ENCODE assay signal across 22 mouse cellular contexts in genomic region chr1:34159898-34160297, GRCm38 (mm10).
DNase-seq lines count a peak whose midpoint lies in the region; ATAC-seq lines count a peak whose summit lies in the region.
"Had no signal": no experiment of that assay in that cellular context is flagged by ENCODE, and none has a peak within 500 bp of the region (broad histone marks: within the 10 kb centered on the region; RNA-seq: fewer than 3 reads in every experiment).

No protein-coding gene starts in this region.

- peaks cover 8% of the 10 kb centered on the region for H3K36me3 ChIP-seq in embryonic facial prominence, embryonic 13.5 days
- peaks cover 19% of the 10 kb centered on the region for H3K36me3 ChIP-seq in embryonic facial prominence, embryonic 10.5 days (replicated peaks)
- peaks cover 5% of the 10 kb centered on the region; the same call in 1 of the 2 replicates for H3K36me3 ChIP-seq in limb, embryonic 15.5 days
- no peaks in the 10 kb centered on the region for H3K36me3 ChIP-seq in stomach, embryonic 16.5 days (ENCODE audit: control insufficient read depth, insufficient read depth, low read length)

- H3K27me3 ChIP-seq in embryonic facial prominence, embryonic 13.5 days = no peaks in the 10 kb centered on the region
- H3K27me3 ChIP-seq in embryonic facial prominence, embryonic 10.5 days (replicated peaks; ENCODE audit: low read depth, poor library complexity, severe bottlenecking) = no peaks in the 10 kb centered on the region
- H3K27me3 ChIP-seq in limb, embryonic 15.5 days = no peaks in the 10 kb centered on the region
- H3K27me3 ChIP-seq in stomach, embryonic 16.5 days (ENCODE audit: control insufficient read depth, insufficient read depth, low read length) = no peaks in the 10 kb centered on the region
- H3K27me3 ChIP-seq: hindbrain, embryonic 12.5 days; hindbrain, embryonic 15.5 days had no signal

- peak overlapping the region; percentile 35; the same call in 1 of the 2 replicates for H3K4me2 ChIP-seq in embryonic facial prominence, embryonic 13.5 days
- H3K4me2 ChIP-seq in limb, embryonic 15.5 days = no peak overlapping the region
- no peak overlapping the region for H3K4me2 ChIP-seq in stomach, embryonic 16.5 days (ENCODE audit: low read depth, low read length)
- H3K4me2 ChIP-seq: heart, embryonic 11.5 days; hindbrain, embryonic 12.5 days; hindbrain, embryonic 15.5 days had no signal

- H3K9me3 ChIP-seq in embryonic facial prominence, embryonic 13.5 days = no peaks in the 10 kb centered on the region
- no peaks in the 10 kb centered on the region for H3K9me3 ChIP-seq in embryonic facial prominence, embryonic 10.5 days
- no peaks in the 10 kb centered on the region for H3K9me3 ChIP-seq in limb, embryonic 15.5 days
- no peaks in the 10 kb centered on the region for H3K9me3 ChIP-seq in stomach, embryonic 16.5 days (replicated peaks; ENCODE audit: control insufficient read depth, low read length)
- H3K9me3 ChIP-seq: hindbrain, embryonic 12.5 days; hindbrain, embryonic 15.5 days had no signal

- DNase-seq in embryonic facial prominence, embryonic 10.5 days (ENCODE audit: low spot score) = no peak
- peak; percentile 62 for DNase-seq in urinary bladder, postnatal 14 days (ENCODE audit: low spot score)
- no peak for DNase-seq in urinary bladder, postnatal 4 days (ENCODE audit: low spot score in 2 of 2)
- no peak for DNase-seq in neural tube, embryonic 10.5 days (ENCODE audit: extremely low spot score, low spot score)
- DNase-seq: adrenal gland, adult 8-10 months; adrenal gland, postnatal 36 days; cerebellum, adult 18-20 months; cerebellum, adult 9-10 months; cerebellum, postnatal 14 days; forebrain, postnatal 0 days; gastrocnemius, adult 2 months; gastrocnemius, postnatal 14 days; heart, adult 11 months had no signal

- WGBS in embryonic facial prominence, embryonic 13.5 days = 79% methylated on average over 7 of the region's 7 CpGs
- 87% methylated on average over 7 of the region's 7 CpGs for WGBS in embryonic facial prominence, embryonic 10.5 days
- 66% methylated on average over 7 of the region's 7 CpGs for WGBS in limb, embryonic 15.5 days
- WGBS in stomach, embryonic 16.5 days = 69% methylated on average over 7 of the region's 7 CpGs

- ATAC-seq in embryonic facial prominence, embryonic 13.5 days (ENCODE audit: insufficient number of reproducible peaks, insufficient read depth, low FRiP score, low TSS enrichment, low read depth) = peak; percentile 21; the same call in 1 of the 2 replicates
- ATAC-seq in limb, embryonic 15.5 days (ENCODE audit: insufficient number of reproducible peaks, low FRiP score, low TSS enrichment, low read depth) = no peak
- peak; percentile 64; the same call in 1 of the 2 replicates for ATAC-seq in stomach, embryonic 16.5 days (ENCODE audit: insufficient read depth, low FRiP score)
- no peak for ATAC-seq in megakaryocyte-erythroid progenitor cell, adult 5-6 weeks (replicated peaks; ENCODE audit: low FRiP score, low TSS enrichment, poor library complexity, severe bottlenecking)
- ATAC-seq: activated CD4-positive, CD25-positive, alpha-beta regulatory T cell, adult 4 months; forebrain, embryonic 14.5 days; forebrain, postnatal 0 days had no signal

- H3K4me3 ChIP-seq in embryonic facial prominence, embryonic 13.5 days = peak overlapping the region; percentile 27
- H3K4me3 ChIP-seq in embryonic facial prominence, embryonic 10.5 days = no peak overlapping the region
- peak overlapping the region; percentile 20 for H3K4me3 ChIP-seq in limb, embryonic 15.5 days
- peak overlapping the region; percentile 32 for H3K4me3 ChIP-seq in stomach, embryonic 16.5 days (replicated peaks; ENCODE audit: low read length)
- H3K4me3 ChIP-seq: gastrocnemius, adult 2 months; hindbrain, embryonic 12.5 days; hindbrain, embryonic 15.5 days had no signal

- H3K9ac ChIP-seq in embryonic facial prominence, embryonic 13.5 days = no peak overlapping the region
- no peak overlapping the region for H3K9ac ChIP-seq in limb, embryonic 15.5 days
- no peak overlapping the region for H3K9ac ChIP-seq in stomach, embryonic 16.5 days (ENCODE audit: low read length)
- H3K9ac ChIP-seq: forebrain, postnatal 0 days; hindbrain, embryonic 12.5 days; hindbrain, embryonic 15.5 days had no signal

- H3K4me1 ChIP-seq in embryonic facial prominence, embryonic 13.5 days = no peaks in the 10 kb centered on the region
- no peaks in the 10 kb centered on the region for H3K4me1 ChIP-seq in embryonic facial prominence, embryonic 10.5 days
- H3K4me1 ChIP-seq in limb, embryonic 15.5 days = no peaks in the 10 kb centered on the region
- no peaks in the 10 kb centered on the region for H3K4me1 ChIP-seq in stomach, embryonic 16.5 days (ENCODE audit: control insufficient read depth, insufficient read depth, low read length)
- H3K4me1 ChIP-seq: hindbrain, embryonic 12.5 days; hindbrain, embryonic 15.5 days had no signal

- H3K27ac ChIP-seq in embryonic facial prominence, embryonic 13.5 days = no peak overlapping the region
- no peak overlapping the region for H3K27ac ChIP-seq in embryonic facial prominence, embryonic 10.5 days (replicated peaks)
- no peak overlapping the region for H3K27ac ChIP-seq in limb, embryonic 15.5 days
- H3K27ac ChIP-seq in stomach, embryonic 16.5 days (ENCODE audit: low read length) = peak overlapping the region; percentile 69
- H3K27ac ChIP-seq: gastrocnemius, adult 2 months; hindbrain, embryonic 12.5 days; hindbrain, embryonic 15.5 days had no signal

Comparison
In these comparisons a context has a peak if more than half of its experiments do, and no peak if none do; other contexts are left out.
1. ATAC-seq: peak in embryonic facial prominence, embryonic 13.5 days (single experiment) and stomach, embryonic 16.5 days (single experiment); none in limb, embryonic 15.5 days (single experiment) and megakaryocyte-erythroid progenitor cell, adult 5-6 weeks (single experiment).